Comparison of ENCODE assay signal across 30 mouse cellular contexts in the genomic region with DNA sequence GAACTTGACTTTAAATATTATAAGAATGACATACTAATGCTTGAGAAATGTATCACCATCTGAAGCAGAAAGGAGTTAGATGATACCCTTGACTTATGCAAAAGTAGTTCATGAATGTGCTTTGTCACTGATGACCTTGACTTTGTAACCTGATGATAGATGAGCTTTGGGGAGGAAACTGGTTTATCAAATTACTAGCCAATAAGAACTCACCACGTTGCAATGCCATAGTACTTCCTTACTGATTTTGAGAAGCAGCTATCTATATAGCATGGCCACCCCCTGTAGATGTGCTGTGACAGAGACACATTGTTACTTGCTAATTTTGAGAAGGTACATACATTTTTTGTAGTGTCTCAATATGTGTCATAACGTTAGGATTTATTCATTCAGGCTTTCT.
"Had no signal": no experiment of that assay in that cellular context is flagged by ENCODE, and none has a peak within 500 bp of the region (broad histone marks: within the 10 kb centered on the region; RNA-seq: fewer than 3 reads in every experiment).

No protein-coding gene starts in this region.

- H3K4me1 ChIP-seq: limb, embryonic 10.5 days; limb, embryonic 12.5 days; limb, embryonic 13.5 days; limb, embryonic 15.5 days; liver, embryonic 12.5 days; liver, embryonic 13.5 days; liver, embryonic 15.5 days; lung, embryonic 15.5 days; megakaryocyte, embryonic 14.5 days; midbrain, embryonic 10.5 days; midbrain, embryonic 12.5 days; midbrain, embryonic 13.5 days; midbrain, embryonic 15.5 days; neural tube, embryonic 12.5 days had no signal

- DNase-seq: left cerebral cortex, postnatal 4 days; liver; liver, embryonic 13.5 days; liver, postnatal 0 days; lung, adult 18-20 months; lung, adult 2 months; lung, embryonic 14.5 days; lung, postnatal 10 days; lung, postnatal 14 days; lung, postnatal 36 days; lung, postnatal 4 days; midbrain, embryonic 14.5 days had no signal

- H3K27ac ChIP-seq: limb, embryonic 10.5 days; limb, embryonic 12.5 days; limb, embryonic 13.5 days; limb, embryonic 15.5 days; liver, embryonic 12.5 days; liver, embryonic 13.5 days; liver, embryonic 14.5 days; liver, embryonic 15.5 days; lung, embryonic 15.5 days; macrophage; midbrain, embryonic 10.5 days; midbrain, embryonic 12.5 days; midbrain, embryonic 13.5 days; midbrain, embryonic 15.5 days; neural tube, embryonic 12.5 days had no signal

- H3K27me3 ChIP-seq: limb, embryonic 12.5 days; limb, embryonic 13.5 days; limb, embryonic 15.5 days; liver, embryonic 12.5 days; liver, embryonic 13.5 days; liver, embryonic 15.5 days; lung, embryonic 15.5 days; megakaryocyte, embryonic 14.5 days; midbrain, embryonic 12.5 days; midbrain, embryonic 13.5 days; midbrain, embryonic 15.5 days; neural tube, embryonic 12.5 days had no signal

- H3K4me3 ChIP-seq: limb, embryonic 10.5 days; limb, embryonic 12.5 days; limb, embryonic 13.5 days; limb, embryonic 15.5 days; liver, embryonic 12.5 days; liver, embryonic 13.5 days; liver, embryonic 15.5 days; lung, embryonic 15.5 days; megakaryocyte, embryonic 14.5 days; midbrain, embryonic 10.5 days; midbrain, embryonic 12.5 days; midbrain, embryonic 13.5 days; midbrain, embryonic 15.5 days; myocyte; neural tube, embryonic 12.5 days had no signal

- H3K9ac ChIP-seq: limb, embryonic 12.5 days; limb, embryonic 13.5 days; limb, embryonic 15.5 days; liver, embryonic 12.5 days; liver, embryonic 13.5 days; liver, embryonic 14.5 days; liver, embryonic 15.5 days; liver, postnatal 0 days; lung, embryonic 14.5 days; lung, embryonic 15.5 days; midbrain, embryonic 12.5 days; midbrain, embryonic 13.5 days; midbrain, embryonic 15.5 days; neural tube, embryonic 12.5 days had no signal

- H3K36me3 ChIP-seq: limb, embryonic 10.5 days; limb, embryonic 12.5 days; limb, embryonic 13.5 days; limb, embryonic 15.5 days; liver, embryonic 12.5 days; liver, embryonic 13.5 days; liver, embryonic 15.5 days; lung, embryonic 15.5 days; midbrain, embryonic 10.5 days; midbrain, embryonic 12.5 days; midbrain, embryonic 13.5 days; midbrain, embryonic 15.5 days; neural tube, embryonic 12.5 days had no signal

- H3K9me3 ChIP-seq: limb, embryonic 10.5 days; limb, embryonic 12.5 days; limb, embryonic 13.5 days; limb, embryonic 15.5 days; liver, embryonic 12.5 days; liver, embryonic 13.5 days; liver, embryonic 15.5 days; lung, embryonic 15.5 days; megakaryocyte, embryonic 14.5 days; midbrain, embryonic 10.5 days; midbrain, embryonic 12.5 days; midbrain, embryonic 13.5 days; midbrain, embryonic 15.5 days; neural tube, embryonic 12.5 days had no signal

- ATAC-seq: liver, embryonic 12.5 days; liver, postnatal 0 days; lung, postnatal 0 days; midbrain, embryonic 13.5 days; midbrain, embryonic 15.5 days; midbrain, embryonic 16.5 days had no signal
